Comparison of ENCODE assay signal across 14 mouse cellular contexts in genomic region chr8:106620488-106620887, GRCm38 (mm10). TPM values are rescaled to one million over a fixed set of nuclear protein-coding genes. Genes with fewer than 3 reads are reported as not detected.
DNase-seq lines count a peak whose midpoint lies in the region; ATAC-seq lines count a peak whose summit lies in the region.
"Had no signal": no experiment of that assay in that cellular context is flagged by ENCODE, and none has a peak within 500 bp of the region (broad histone marks: within the 10 kb centered on the region; RNA-seq: fewer than 3 reads in every experiment).

No protein-coding gene starts in this region.

- peak; percentile 38 for DNase-seq in cerebellum, adult 11 months
- DNase-seq in lung, postnatal 4 days: no peak
- no peak for DNase-seq in gastrocnemius, adult 18-20 months (ENCODE audit: low spot score)
- no peak for DNase-seq in adrenal gland, adult (ENCODE audit: inconsistent age in 2 of 2, low spot score in 1 of 2)
- no peak for DNase-seq in gastrocnemius, postnatal 25 days
- DNase-seq: gastrocnemius, postnatal 36 days; heart, postnatal 10 days; right cerebral cortex, postnatal 25 days had no signal

- 58% methylated on average over 2 of the region's 2 CpGs for WGBS in lung, embryonic 16.5 days
- 70% methylated on average over 2 of the region's 2 CpGs for WGBS in kidney, embryonic 15.5 days

- no peak for ATAC-seq in cerebellum, adult (ENCODE audit: insufficient number of reproducible peaks, low FRiP score, low TSS enrichment)
- peak; percentile 10; the same call in 1 of the 2 replicates for ATAC-seq in lung, embryonic 16.5 days (ENCODE audit: low read depth)
- ATAC-seq in kidney, embryonic 15.5 days (replicated peaks; ENCODE audit: low FRiP score): no peak

- H3K27me3 ChIP-seq in lung, embryonic 16.5 days (ENCODE audit: control insufficient read depth, insufficient read depth, low read depth, low read length): no peaks in the 10 kb centered on the region
- no peaks in the 10 kb centered on the region for H3K27me3 ChIP-seq in kidney, embryonic 15.5 days
- H3K27me3 ChIP-seq: limb, embryonic 13.5 days; neural tube, embryonic 12.5 days had no signal

- peaks cover 36% of the 10 kb centered on the region for H3K4me1 ChIP-seq in lung, embryonic 16.5 days (replicated peaks; ENCODE audit: control insufficient read depth, insufficient read depth, low read length)
- peaks cover 78% of the 10 kb centered on the region for H3K4me1 ChIP-seq in kidney, embryonic 15.5 days

- H3K9me3 ChIP-seq in lung, embryonic 16.5 days (ENCODE audit: control insufficient read depth, low read length): no peaks in the 10 kb centered on the region
- H3K9me3 ChIP-seq in kidney, embryonic 15.5 days (replicated peaks): no peaks in the 10 kb centered on the region
- H3K9me3 ChIP-seq: limb, embryonic 13.5 days; neural tube, embryonic 12.5 days had no signal

- no peaks in the 10 kb centered on the region for H3K36me3 ChIP-seq in lung, embryonic 16.5 days (ENCODE audit: control insufficient read depth, insufficient read depth, low read length)
- no peaks in the 10 kb centered on the region for H3K36me3 ChIP-seq in kidney, embryonic 15.5 days
- H3K36me3 ChIP-seq: limb, embryonic 13.5 days; neural tube, embryonic 12.5 days had no signal

- H3K9ac ChIP-seq in lung, embryonic 16.5 days (ENCODE audit: low read length): no peak overlapping the region
- H3K9ac ChIP-seq in kidney, embryonic 15.5 days: no peak overlapping the region
- H3K9ac ChIP-seq: limb, embryonic 13.5 days; neural tube, embryonic 12.5 days had no signal

- no peak overlapping the region for H3K4me2 ChIP-seq in lung, embryonic 16.5 days (ENCODE audit: low read depth, low read length)
- H3K4me2 ChIP-seq in kidney, embryonic 15.5 days: no peak overlapping the region
- H3K4me2 ChIP-seq: limb, embryonic 13.5 days had no signal

- no peak overlapping the region for H3K4me3 ChIP-seq in lung, embryonic 16.5 days (ENCODE audit: low read length)
- H3K4me3 ChIP-seq in kidney, embryonic 15.5 days (replicated peaks): no peak overlapping the region
- H3K4me3 ChIP-seq: limb, embryonic 13.5 days; neural tube, embryonic 12.5 days had no signal

- peak overlapping the region; percentile 41; the same call in 1 of the 2 replicates for H3K27ac ChIP-seq in lung, embryonic 16.5 days (ENCODE audit: low read length)
- H3K27ac ChIP-seq in kidney, embryonic 15.5 days: peak overlapping the region; percentile 84
- H3K27ac ChIP-seq: neural tube, embryonic 12.5 days had no signal

RNA-seq across cellular contexts. Expression of gene Cdh1, which starts 17.3 kb away (rescaled TPM):
- polyA plus RNA-seq in lung, embryonic 16.5 days (2015; fragmentation: Nextera tagmentation; extraction: Ambion mirVana): 157 and 162 TPM in 2 replicates
- 80.8 and 81.7 TPM in 2 replicates for polyA plus RNA-seq in kidney, embryonic 15.5 days (2015; fragmentation: Nextera tagmentation; extraction: Ambion mirVana)
- total RNA-seq in gastrocnemius, adult 18-20 months (2021): under 1 TPM; 0.25 to 0.57 TPM
- total RNA-seq in gastrocnemius, postnatal 25 days (2021): under 1 TPM; 0.43 to 0.49 TPM
- total RNA-seq: MEL had no signal

RNA-seq across cellular contexts. Expression of gene Gm10073, which starts 47.2 kb away (rescaled TPM):
- 10.5 and 19.9 TPM in 2 replicates for polyA plus RNA-seq in lung, embryonic 16.5 days (2015; fragmentation: Nextera tagmentation; extraction: Ambion mirVana)
- polyA plus RNA-seq in kidney, embryonic 15.5 days (2015; fragmentation: Nextera tagmentation; extraction: Ambion mirVana): 9.9 and 11.7 TPM in 2 replicates
- total RNA-seq in gastrocnemius, adult 18-20 months (2021): 100 to 1,000 TPM in 1 of 2 experiments, 10 to 100 TPM in 1; 91.6 to 114 TPM
- total RNA-seq in gastrocnemius, postnatal 25 days (2021): 10 to 100 TPM; 92.1 to 97.0 TPM
